Mouse (Mus musculus) CH12.LX (cell line): ENCODE data around the gene Letm1.

ENCODE experiments used
- CHD1 ChIP-seq: IDR thresholded peaks from 2 replicates; pipeline ENCODE4 v1.6.1; 2012; ENCODE audit warnings: low read depth, low read length, improper control_type of control experiment, inconsistent platforms
- EP300 ChIP-seq: IDR thresholded peaks from 2 replicates; pipeline ENCODE4 v1.6.1; 2011; ENCODE audit warnings: low read length, improper control_type of control experiment
- TCF12 ChIP-seq: IDR thresholded peaks from 2 replicates; pipeline ENCODE4 v1.6.1; 2014; ENCODE audit warnings: low read depth, mild to moderate bottlenecking, inconsistent platforms, low read length, improper control_type of control experiment

- TF ChIP-seq EP300 (no peak), TCF12 (no peak), CHD1 (no peak)
These were observed 9.5 kb upstream of the Letm1 start for GRCm38 (mm10) chr5:33791912-33792643.
